Mouse (Mus musculus): ENCODE data around the gene Fbxo4.
A peak's percentile ranks its signal among the peaks of the same experiment; 100 is the strongest.

The Fbxo4 gene

DNA sequence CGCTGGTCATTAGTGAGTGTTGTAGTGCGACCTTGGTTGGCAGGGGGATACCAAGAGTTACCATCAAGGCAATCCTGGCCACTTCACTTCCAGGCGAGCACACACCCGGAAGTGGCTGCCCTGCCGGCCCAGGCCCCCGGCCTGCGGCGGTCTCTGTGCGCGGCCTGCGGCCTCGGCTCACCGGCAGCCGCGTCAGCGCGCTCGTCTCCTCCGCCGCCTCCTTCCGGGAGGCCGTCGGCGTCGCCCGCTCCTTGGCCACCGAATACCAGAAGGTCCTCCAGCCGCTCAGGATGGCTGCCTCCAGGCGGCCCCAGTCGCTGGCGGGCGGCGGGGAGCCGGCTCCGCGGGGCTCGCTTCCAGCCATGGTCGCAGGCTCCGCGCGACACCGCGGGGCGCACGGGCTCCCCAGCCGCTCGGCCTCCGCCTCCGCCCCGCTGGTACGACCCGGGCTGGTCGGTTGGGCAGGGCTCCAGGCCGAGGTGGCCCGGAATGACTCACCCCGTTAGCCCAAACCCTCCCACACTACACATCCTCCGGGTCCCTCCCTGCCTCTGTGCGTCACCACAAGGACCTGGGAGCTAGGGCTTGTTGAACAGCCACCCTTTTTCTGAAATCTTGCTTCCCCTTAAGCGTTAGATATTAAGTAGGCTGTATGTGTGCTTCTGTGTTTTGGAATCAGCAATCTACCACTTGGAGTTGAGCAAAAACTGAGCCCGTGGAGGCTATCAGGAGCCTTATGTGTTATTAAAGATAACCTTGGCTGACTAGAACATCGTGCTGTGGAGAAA lies at the start of gene Fbxo4:
Fbxo4 (minus strand) TSS at position 513 of the 788 bp plus-strand sequence.
- DNase-seq (ENCODE audit: low spot score), result peak; percentile 79

DNA sequence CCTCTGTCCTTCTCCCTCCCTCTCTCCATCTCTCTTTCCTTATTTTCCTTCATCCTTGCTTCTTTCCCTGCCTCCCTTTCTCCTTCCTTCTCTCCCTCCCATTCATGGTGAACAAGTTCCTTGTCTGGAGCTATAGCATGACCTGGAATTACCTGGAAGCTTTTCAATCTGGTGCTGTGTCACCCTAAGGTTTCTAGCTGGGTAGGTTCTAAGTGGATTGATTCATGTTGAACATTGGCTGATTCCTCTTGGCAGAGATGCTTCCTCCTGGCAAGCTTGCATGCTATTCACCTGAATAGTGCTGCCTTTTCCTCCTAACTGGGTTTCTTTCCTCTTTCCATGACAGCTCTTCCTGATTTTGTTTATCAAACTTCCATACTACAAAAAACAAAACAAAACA lies 49.6 kb upstream of the Fbxo4 start:
- DNase-seq (ENCODE audit: low spot score), result no peak

DNA sequence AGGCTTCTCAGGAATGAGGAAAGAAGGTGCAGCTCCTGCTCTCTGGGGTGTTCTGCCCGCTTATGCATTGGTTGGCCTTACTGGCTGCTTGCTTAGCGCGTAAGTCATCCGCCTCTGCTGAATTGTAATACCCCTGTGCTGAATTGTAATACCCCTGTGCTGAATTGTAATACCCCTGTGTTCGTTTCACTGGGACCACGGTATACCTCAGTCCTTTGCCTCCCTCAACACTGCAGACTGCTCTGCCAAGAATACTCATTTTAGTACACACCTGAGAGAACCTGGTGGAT lies 49.0 kb upstream of the Fbxo4 start:
- no peak for DNase-seq (ENCODE audit: low spot score)

DNA sequence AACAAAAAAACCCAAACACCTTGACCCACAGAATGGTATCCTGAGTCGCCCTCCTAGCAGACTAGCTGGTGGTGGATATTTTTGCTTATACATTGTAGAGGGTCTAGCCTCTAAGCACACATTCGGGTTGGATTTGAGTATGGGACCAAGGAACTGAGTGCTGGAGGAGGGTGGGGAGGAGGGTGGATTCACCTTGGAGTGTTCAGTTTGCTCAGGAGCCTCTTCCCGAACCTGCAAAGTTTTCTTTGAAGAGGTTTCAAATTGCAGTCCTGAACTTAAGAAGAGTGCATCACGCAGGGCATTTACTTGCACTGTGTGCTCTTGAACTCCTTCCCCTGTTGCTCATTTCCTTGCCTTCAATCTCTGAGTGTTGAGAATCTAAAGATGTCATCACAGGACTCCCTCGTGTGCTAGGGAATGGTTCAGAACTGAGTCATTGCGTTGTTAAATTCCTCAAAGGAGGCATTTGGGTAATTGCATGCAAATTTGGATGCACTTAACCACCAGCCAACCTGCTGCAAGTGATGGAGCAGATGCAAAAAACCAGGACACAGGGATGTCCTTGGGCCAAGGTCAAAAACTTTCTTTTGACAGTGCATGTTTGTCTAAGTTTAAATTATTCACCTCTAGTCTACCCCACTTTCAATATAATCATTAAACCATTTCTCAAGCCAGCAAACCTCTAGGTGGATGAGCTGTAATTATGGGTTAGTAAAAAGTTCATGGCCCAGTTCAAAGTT lies 48.5 kb upstream of the Fbxo4 start:
- DNase-seq (ENCODE audit: low spot score), result no peak

DNA sequence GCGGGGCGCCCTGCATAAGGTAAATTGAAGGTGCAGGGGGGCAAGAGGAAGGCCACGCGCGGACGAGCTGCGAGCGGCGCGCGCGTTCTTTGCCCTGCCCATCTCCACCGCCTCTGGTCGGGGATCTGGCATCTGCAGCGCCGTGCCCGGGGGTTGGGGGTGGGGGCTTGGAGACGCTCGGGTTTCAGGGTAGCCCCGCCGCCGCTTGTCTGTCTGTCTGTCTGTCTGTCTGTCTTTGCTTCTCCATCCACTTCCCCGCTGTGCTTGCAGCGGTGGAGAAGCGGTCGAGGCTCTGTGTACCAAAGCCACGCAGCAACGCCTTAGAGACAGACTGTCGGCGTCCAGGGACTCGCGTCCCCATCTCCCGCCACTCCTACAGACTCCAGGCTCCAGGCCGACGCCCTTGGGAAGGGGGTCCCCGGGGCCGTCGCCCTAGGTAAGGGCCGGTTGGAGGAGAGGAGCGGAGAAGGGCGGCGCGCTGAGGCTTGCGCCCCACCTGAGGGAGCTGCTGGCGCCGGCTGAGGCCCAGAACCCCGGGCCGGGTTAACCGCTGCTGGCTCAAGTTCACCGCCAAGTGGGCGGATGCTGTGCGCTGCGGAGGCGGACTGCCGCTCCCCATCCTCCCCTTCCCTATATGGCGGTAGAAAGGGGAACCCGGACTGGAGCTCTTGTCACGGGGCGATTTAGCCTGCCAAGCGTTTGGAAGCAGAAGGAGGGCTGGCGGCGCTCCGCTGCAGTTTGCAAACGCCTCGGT lies 47.6 kb upstream of the Fbxo4 start:
- DNase-seq (ENCODE audit: low spot score), result peak; percentile 68

DNA sequence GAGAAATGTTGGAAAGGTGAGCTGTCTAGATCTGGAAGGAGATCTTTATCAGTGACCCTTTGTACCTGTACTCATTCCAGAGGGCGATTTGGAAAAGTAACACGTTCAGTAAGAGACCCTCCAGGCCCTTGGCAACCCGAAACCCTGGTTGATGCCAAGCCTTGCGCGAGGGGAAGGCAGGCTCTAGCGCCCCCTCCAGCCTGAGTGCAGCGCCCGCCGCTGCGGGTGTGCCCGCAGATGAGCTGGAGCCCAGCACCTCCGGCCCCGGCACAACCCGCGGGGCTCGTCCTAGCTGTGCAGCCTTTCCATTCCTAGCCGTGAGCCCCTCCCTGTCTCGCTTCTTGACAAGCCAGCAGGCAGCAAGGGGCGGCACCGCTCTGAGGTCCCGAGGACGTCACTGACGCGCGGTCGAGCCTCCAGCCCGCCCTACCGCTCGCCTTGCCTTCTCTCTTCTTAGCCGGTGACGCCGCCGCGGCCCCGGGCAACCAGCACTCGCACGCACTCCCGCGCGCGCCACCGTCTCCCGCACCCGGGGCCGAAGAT lies 46.9 kb upstream of the Fbxo4 start, which contains the start of gene Oxct1:
Oxct1 (plus strand) TSS at position 153 of the 543 bp plus-strand sequence.
- peak; percentile 88 for DNase-seq (ENCODE audit: low spot score)

DNA sequence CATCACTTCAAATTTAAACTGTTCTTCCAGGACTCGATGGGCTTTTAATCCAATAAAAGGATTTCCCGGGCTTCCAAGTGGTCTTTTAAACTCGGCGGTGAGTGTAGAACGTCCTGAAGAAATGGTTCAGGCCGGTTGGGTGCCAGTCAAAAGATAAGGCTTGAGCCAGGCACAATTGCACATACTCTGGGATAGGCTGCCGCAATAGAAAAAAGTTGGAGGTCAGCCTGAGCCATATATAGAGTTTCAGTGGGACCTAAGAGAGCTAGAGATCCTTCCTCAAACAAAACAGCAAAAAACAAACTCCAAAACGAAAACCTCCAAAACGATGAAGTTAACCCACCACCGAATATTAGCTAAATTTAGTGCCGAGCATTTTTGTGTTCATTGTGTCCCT lies 46.1 kb upstream of the Fbxo4 start:
- DNase-seq (ENCODE audit: low spot score), result no peak

DNA sequence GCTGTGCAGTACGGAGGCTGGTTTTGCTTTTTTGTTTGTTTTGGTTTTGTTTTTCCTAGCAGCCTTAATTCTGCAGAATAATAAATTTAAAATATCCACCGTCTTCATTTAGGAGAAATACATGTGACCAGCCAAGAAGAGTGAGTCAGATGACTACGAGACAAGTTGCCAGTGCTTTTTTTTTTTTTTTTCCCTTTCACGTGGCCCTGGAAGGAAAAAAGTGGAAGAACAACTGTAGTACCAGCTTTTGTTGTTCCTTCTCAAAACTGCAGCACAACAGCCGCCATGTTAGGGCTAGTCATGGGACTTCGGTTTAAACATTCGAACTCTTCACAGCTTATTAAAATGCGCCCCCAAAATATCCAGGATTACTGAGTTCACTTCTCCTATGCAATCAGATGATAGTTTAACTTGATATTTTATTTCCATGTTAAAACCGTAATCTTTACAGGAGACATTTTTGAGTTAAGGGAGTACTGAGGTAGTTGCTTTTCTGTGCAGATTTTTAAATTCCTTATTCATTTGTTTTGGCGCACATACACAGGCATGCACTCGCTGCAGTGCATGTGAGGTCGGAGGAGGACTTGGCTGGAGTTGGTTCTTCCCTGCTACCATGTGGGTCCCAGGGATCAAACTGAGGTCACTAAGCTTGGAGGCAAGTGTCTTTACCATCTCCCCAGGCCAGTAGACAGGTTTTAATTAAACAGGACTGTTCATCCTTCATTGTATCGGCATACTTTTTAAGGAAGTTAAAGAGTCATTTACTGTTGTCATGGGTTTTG lies 45.5 kb upstream of the Fbxo4 start:
- no peak for DNase-seq (ENCODE audit: low spot score)

DNA sequence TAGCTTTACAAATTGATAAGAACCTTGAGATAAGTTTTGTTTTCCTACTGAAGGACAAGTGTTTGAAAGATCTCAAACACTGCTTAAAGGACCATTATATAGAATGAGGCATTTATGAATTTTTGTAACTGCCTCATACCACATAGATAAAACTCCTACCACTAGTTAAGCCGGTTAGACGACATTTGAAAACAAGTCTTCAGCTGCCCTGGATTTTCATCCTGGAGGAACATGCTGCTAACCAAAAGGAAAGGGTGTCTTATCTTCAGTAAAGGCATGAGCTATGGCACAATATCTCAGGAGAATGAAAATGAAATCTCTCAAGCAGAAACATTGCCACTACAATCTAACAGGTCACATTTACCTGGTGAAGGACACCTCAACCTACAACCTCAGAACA lies 44.4 kb upstream of the Fbxo4 start:
- DNase-seq (ENCODE audit: low spot score), result no peak

DNA sequence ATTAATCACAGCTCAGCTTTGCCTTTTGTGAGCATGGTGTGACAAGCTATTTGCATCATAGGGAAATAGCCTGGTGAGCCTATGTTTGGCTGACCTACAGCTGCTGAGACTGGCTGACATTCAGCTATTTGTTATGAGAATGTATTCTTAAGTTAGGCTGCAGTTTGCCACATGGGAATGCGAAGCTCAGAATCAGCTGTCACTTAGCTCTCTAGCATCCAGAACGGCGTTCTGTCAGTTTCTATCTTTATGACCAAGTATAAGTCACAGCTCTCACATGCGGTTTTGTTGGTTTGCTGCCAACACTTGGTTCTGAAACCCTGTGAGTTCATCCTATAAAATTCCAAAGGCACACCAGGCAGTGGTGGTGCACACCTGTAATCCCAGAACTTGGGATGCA lies 41.3 kb upstream of the Fbxo4 start:
- DNase-seq (ENCODE audit: low spot score), result no peak

DNA sequence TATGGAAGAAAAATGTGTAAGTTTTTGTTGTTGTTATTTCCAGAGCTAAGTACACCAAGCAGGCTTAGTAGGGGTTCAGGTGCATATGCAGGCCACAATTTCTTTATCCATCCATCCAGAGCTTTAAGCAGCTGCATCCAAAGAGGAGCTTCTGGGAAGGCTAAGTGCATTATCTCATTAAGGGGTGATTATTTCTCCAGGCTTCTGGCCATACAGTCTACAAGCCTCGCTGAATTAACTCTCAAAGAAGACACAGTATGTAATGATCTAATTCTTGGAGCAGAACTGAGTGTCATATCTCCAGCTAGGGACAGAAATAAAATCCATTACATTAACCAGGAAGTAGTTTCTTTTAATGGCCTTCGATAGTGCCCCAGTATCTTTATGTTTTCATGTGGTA lies 34.5 kb upstream of the Fbxo4 start:
- DNase-seq (ENCODE audit: low spot score), result no peak

DNA sequence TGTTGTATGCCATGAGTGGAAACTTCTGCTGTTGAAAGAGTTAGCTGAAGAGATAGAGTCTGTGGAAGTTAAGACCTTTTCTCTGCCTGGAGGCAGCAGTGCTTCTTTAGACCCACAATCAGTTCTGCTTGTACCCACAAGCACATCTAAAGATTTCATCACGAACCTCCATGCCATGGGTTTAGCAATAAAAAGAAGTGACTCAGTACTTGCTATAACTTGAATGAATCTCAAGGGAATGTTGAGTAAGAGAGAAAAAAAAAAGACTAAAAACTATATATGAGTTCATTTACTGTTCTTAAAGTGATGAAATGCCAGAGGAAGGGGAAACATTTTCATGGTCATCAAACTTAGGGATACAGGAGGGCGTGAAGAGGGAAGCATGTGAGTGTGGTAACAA lies 21.2 kb upstream of the Fbxo4 start:
- no peak for DNase-seq (ENCODE audit: low spot score)

DNA sequence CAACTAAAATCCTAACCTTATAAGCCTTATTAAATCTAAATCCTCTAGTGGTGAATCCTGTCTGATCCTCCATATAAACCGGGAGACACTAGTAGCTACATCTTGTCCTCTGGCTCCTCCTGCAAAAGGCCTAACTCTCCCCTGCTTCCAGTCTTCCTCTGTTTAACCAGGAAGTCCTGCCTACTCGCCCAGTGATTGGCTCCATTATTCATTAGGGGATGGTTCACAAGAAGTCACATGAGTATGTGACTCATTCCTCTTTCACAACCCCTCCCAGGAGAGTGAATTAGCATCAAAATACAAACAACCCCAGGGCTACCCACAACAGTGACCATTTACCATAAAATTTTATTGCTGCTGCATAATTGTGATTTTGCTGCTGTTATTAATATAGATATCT lies 19.8 kb upstream of the Fbxo4 start:
- no peak for DNase-seq (ENCODE audit: low spot score)

DNA sequence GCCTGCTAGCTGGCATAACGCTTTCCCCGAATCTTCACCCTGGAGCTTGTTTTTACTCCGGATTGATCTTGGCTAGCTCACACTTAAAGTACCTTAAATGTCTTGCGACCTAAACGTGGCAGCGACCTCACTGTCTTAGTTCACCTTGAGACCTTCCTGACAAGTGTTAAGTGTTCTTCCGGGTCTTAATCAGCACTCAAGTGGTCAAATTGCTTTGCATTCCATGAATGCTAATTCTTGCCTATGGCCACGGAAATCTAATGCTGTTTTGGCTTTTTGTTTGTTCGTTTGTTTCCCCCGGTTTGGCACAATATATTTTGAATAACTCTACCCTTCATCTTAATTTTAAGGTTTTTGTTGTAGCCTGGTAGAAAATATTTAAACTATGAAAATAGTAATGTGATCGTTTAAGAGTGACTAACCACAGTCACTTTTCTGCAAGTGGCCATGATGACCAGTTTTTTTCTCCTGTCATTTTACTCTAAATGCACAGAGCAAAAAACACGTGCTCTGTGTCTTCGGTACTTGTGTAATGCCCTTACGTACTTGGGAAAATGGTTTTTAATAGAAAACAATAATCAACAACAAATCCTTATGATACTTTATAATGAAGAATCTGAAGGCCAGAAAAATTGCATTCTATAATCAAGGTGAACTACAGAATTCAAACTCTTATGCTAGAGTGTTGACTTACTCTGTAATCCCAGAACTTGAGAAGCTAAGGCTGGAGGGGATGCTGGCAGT lies 17.1 kb upstream of the Fbxo4 start:
- DNase-seq (ENCODE audit: low spot score), result no peak

DNA sequence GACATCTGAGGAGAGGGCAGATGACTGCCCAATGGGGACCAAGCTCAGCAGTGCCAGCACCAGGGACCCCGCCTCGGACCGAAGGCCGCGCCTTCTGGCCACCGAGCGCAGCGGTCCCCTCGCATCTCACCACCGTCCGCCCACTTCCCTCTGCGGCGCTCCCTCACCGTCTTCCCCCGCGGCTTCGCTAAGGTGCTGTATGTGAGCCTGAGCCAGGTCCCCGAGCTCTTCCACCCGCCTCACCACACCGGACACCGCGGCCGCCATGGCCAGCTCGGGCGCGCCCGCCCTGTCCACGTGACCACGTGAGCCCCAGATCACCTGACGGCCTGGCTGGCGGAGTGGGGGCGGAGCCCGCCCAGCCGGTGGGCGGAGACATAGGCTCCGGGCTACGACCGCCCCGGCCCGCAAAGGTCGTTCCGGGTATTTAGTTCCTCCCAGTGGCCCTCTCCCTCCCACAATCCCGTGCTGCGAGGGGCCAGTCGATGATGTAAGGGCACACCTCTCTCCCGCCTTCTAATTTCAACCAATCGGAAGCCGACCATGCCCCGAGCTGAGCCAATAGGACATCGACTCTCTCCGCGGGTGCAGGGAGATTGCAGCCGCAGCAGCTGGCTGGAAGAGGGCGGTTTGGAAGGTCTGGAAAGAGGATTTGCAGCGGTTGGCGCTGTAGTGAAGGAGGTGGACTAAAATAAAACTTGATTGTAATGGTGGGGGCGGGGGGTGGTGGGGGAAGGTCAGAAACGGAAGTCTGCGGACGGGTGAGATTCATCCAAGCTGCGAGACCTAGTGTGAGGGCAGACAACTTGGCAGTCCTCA lies 16.3 kb upstream of the Fbxo4 start, which contains the start of gene AW549877:
AW549877 (minus strand) TSS at position 297 of the 819 bp plus-strand sequence.
- DNase-seq (ENCODE audit: low spot score), result peak; percentile 99

DNA sequence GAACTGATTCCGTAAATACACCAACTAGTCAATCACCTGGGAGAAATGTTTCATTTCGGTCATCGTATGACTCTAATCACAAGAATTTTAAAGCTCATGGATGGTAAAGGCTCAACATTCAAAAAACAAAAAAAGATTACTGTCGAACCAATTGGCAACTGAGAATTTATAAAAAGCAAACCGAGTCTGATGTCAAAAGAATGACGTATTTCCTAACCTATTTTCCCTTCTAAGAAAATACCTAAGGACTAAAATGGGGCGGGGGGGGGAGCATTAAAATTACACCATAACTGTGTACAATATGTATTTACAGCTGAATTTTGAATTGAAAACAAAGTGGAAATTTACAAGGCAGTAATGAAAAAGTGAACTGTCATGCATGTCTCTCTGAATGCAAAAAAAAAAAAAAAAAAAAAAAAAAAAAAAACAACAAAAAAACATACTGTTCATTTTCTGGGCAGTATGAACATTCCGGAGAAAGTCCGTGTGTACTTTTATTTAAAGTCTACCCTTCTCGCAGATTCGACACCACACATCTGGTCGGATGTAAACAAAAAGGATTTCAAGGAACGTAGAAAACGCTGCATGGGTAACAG lies 15.6 kb upstream of the Fbxo4 start:
- no peak for DNase-seq (ENCODE audit: low spot score)

DNA sequence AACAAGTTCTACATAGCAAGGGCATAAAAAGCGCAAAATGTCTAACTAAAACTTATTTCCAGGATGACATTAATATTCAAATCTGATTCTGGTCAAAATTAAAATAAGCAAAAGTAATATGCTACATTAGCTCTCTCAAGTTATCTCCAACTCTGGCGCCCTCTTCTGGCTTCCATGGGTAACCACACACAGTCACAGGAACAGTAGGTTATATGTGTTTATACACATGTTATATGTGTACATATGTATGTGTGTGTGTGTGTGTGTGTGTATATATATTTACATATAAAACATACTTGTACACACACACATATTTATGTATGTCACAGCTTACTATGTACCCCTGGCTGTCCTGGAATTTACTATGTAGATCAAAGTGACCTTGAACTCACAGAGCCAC lies 8.6 kb upstream of the Fbxo4 start:
- DNase-seq (ENCODE audit: low spot score), result peak; percentile 35

DNA sequence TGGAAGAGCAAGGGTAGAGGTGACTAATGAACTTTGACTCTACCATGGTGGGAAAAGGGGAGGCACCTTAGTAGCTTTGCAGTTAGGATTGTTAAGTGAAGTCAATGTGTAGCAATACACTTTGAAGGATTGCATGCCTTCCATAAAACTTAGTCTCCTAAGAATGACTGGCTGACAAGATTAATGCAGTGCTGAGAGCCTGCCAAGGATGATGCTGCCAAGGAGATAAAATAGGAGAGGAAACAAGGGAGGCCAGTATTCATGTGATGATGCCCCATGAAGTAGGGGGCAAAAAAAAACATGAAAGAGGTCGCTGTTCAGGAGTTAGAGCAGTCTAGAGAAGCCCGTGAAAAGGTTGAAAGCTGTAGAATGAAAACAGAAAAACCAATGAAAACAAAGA lies 5.5 kb upstream of the Fbxo4 start:
- DNase-seq (ENCODE audit: low spot score), result no peak

DNA sequence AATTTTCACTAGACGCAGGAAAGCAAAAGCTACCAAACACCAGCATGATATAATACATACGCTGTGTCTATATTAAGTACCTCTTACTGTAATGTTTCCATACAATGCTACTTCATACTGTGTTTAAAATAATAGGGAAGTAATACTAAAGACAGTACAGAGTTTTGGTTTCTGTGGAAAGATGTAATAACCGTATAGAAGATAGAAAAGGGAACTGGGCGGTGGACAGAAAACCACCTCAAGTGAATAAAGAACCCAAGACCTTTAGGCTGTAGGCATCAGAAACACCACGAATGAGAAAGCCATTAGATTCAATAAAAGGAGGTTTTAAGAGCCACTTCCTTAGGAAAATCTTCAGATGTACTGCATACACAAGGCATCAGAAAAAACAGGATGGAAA lies 3.4 kb upstream of the Fbxo4 start:
- no peak for DNase-seq (ENCODE audit: low spot score)

DNA sequence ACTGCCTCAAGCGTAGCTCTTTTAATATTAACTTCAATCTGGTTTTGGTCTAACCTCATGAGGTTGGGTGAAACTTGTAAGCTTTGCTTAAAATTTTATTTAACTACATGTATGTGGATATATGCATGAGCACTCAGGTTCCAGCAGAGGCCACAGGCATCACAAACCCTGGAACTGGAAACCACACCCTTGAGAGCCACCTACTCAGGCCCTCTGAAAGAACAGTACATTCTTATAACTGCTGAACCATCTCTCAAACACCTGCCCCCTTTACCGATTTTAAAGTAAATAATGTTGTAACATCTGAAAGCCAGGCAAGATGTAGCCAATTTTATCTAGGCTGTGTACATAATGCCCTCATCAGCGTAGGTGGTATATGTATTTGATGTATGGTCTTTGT lies 498 bp upstream of the Fbxo4 start:
- no peak for DNase-seq (ENCODE audit: low spot score)
